Mouse (Mus musculus) cerebellum, adult (tissue): ENCODE measurements at regions not wholly inside any gene's neighbourhood (a gene's known extent, or its start where the extent isn't known, plus 50 kb on each side); places are given as distances from the start of the nearest gene placed in this dataset.
"Not testable (repeated sequence)": the region's sequence is repeated elsewhere in the genome, so short reads cannot be mapped to it uniquely, and the experiment has no call there.

Experiments used
- ATAC-seq: cut with Nextera tagmentation; 2 replicates; pipeline ENCODE4 v1.9.2; 2017; ENCODE audit warnings: mild to moderate bottlenecking, moderate library complexity, mixed read lengths; ENCODE audit not compliant: insufficient number of reproducible peaks, low FRiP score, low TSS enrichment

- no peak for ATAC-seq
Observed at GRCm38 (mm10) chr16:50783784-50784650, 193.1 kb upstream of the Ccdc54 start.

DNA sequence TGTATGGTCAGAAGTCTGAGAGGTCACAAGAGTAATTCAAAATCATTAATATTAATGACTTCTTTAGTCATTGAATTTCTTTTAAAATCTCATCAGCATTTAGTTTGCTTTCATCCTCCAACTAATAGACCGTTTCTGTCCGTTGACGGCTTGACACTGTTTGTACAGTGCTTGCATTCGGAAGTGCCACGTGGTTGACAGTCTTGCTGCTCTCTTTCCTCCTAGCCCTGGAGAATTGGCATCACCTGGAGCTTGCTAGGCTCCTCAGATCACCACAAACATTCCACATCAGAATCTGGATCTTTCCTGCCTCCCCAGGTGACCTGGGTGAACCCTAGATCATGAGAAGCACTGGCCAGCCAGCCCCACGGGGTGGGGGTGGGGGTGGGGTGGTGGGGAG is 192.3 kb upstream of the Ccdc54 start:
- no peak for ATAC-seq

GRCm38 (mm10) chr16:50779030-50779784 is 188.3 kb upstream of the Ccdc54 start:
- ATAC-seq = no peak

- not testable (repeated sequence) for ATAC-seq
Observed at GRCm38 (mm10) chr16:50774699-50775098, 183.7 kb upstream of the Ccdc54 start.

GRCm38 (mm10) chr16:50766055-50766770 is 175.3 kb upstream of the Ccdc54 start:
- ATAC-seq = no peak

DNA sequence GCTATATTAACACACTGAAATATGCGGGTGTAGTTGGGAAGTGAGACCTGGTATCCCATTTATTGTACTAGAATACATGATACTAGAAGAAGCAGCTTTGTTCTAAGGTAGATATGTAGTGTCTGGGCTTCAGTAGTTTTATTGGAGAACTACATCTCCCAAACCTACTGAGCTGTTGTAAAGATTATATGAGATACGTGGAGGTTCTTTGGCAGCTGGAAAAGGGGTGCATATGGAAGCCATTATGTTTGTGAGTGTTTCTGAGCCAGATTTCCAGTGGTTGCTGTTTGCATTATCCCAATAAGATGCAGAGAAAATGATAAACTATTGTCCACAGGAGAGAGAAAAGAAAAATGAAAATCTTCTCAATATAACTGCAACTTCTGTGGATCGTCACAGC is 171.1 kb upstream of the Ccdc54 start:
- ATAC-seq = no peak

- no peak for ATAC-seq
Observed at GRCm38 (mm10) chr16:50759979-50760378, 169.0 kb upstream of the Ccdc54 start.

- no peak for ATAC-seq
Observed at GRCm38 (mm10) chr16:50756696-50757095, 165.7 kb upstream of the Ccdc54 start.

DNA sequence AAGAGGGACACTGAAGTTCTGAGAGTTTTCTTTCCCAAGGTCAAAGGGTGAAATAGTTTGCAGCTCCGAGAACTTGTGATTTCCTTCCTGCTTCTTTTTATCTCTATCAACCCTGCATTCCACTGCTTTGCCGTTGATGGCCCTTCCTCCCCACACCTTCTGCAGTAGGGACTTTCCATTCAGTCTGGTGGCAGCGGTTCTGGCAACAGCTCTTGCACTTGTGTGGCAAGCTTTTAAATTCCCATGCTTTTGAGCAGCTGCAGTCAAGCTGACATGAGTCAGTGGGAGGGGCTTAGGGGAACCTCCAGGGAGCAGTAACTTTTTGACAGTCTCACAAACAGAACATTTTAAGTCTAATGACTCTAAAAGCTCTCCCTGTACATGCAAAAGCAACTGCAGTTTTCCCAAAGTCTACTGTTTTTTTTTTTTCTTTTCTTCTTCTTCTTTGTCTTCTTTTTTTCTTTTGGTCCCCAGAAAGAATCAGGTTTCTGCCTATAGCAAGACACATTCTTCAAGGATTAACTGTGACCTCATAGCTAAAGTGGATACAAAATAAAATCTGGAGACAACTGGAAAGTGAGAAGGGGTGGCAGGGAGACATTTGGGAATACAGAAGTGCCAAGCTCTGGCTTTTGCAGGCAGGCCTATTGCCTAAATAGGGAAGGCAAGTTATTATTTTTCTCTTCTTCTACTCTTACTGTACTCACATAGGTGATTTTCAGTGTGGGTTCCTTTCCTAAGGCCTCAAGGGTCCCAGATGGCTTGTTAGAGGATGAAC is 162.8 kb upstream of the Ccdc54 start:
- ATAC-seq = no peak

DNA sequence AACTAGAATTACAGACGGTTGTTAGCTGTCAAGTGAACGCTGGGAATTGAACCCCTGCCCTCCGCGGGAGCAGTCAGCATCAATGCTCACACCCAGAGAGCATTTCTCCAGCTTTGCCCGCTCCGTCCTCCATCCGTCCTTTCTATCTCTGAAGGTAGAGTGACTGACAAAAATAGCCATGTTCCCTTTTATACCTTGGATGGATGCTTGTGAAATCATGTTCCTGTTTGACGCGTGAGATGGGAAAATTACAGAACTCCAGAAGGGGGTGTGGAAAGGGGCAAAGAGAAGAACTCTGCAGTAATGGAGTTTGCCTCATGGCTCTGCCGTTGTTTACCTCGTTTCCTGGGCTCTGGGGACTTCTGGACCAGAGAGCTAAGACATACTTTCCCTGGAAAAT is 162.1 kb upstream of the Ccdc54 start:
- no peak for ATAC-seq

DNA sequence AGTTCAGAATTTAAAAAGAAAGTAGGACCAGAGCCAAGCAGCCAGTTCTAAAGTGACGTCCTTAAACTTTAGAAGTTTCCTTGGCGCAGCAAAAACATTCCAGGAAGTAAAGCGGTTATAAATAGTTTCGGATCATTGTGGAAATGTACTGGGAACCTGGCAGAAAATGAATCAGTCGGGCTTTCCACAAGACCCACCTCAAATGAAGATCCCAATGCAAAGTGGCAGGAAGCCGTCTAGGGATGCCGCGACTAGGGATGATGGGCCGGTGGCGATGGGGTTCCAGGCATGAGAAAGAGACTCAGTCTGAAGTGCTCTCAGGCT is 161.3 kb upstream of the Ccdc54 start:
- ATAC-seq = no peak

DNA sequence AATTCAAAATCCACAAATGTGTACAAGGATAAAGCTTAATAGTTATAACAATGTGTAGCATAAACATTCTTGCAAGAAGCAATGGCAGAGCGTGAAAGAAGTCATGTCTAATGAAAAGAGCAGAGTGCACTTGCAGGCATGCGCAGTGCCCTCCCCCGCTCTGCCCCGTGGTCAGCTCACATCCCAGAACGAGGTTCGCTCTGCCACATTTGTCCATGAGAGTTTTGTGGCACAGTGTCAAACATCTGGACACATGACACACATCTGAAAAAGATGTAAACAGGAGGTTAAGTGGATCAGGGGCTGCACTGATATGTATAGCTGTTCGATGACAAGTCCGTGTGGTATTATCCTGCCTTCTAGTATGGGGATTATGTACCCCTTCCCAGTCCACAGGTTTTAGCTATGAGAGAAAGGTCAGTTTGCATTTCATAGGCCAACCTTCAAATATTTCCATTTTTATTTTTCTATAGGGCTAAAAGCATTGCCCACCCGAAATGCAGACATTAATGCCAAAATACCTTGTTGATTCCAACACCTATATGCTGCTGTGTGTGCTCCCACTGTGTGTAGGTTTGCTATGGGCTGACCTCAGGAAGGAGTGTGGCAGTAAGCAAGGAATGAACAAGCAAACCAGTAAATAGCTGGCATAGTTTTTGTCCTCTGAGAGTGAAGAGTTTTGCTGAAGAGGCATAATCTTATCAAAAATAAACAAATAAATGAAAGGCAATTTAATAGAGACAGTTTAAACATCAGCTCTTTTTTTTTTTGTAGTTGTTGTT is 160.7 kb upstream of the Ccdc54 start:
- ATAC-seq = no peak

- ATAC-seq = no peak
Observed at GRCm38 (mm10) chr16:50747698-50748097, 156.7 kb upstream of the Ccdc54 start.

DNA sequence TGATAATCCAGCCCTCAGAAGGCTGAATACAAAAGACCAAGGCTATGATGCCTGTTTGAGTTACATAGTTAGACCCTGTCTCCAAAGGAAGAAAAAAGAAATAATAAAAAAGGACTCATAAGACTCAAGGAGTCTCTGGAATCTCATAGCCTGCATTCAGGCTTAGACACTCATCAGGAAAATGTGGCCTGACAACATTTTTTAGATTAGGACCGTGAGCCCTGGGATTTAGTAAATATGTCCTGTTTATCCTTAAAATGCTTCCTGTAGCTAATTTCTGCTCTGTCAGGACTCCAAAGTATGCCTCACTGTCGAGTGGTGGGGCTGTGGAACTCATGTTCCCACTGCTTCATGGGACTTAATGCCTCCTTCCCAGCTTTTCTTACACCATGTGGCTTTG is 154.8 kb upstream of the Ccdc54 start:
- no peak for ATAC-seq

- no peak for ATAC-seq
Observed at GRCm38 (mm10) chr16:50737396-50737843, 146.5 kb upstream of the Ccdc54 start.

- ATAC-seq = peak; percentile 74
Observed at GRCm38 (mm10) chr16:50736151-50737047, 145.4 kb upstream of the Ccdc54 start.

DNA sequence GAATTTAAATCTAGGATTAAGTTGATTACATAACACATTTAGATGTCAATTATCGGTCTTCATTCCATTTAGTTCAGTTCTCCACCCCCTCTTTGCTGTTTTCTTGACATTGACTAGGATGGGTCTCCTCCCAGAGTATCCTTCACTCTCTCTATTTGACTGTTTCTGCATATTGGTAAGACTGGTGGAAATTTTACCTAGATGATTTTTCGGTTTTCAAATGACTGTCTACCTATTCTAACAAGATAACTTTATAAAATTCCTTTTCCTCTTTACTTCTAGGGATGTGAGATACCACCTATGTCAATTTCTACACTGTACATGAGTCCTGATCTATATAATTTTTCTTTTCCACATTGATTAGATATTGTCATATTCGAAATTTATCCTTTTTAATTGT is 142.4 kb upstream of the Ccdc54 start:
- no peak for ATAC-seq
